Comparison of ENCODE assay signal across 26 mouse cellular contexts in the genomic region with DNA sequence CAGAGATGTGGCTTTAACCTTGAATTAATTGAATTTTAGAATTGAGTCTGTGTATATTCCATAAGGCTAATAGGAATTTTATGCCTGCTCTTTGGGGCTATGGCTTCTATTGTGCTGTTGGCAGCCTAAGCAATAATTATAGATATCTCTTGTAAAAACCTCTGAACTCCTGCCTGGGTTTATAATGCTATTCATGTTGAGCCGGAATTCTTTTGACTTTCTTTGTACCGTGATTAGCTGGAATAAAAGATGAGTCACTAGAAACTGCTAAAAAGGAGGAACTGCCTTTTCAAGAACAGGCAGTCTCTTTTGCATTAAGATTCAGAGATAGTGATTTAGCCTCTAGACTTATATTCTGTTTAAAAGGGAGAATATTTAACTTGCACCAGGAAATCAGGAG.
DNase-seq lines count a peak whose midpoint lies in the region; ATAC-seq and TF ChIP-seq lines count a peak whose summit lies in the region.
"Had no signal": no experiment of that assay in that cellular context is flagged by ENCODE, and none has a peak within 500 bp of the region (broad histone marks: within the 10 kb centered on the region; RNA-seq: fewer than 3 reads in every experiment).

No protein-coding gene starts in this region.

- H3K4me1 ChIP-seq in forebrain, embryonic 16.5 days (replicated peaks; ENCODE audit: control insufficient read depth, insufficient read depth, low read length) = no peaks in the 10 kb centered on the region
- no peaks in the 10 kb centered on the region for H3K4me1 ChIP-seq in forebrain, embryonic 11.5 days (replicated peaks; ENCODE audit: control insufficient read depth, insufficient read depth, low read length)
- 0 out of 2 replicates have a peak, but pooled peaks cover 3% of the 10 kb centered on the region for H3K4me1 ChIP-seq in midbrain, embryonic 14.5 days (ENCODE audit: control insufficient read depth, insufficient read depth, low read length)
- H3K4me1 ChIP-seq in midbrain, postnatal 0 days (ENCODE audit: insufficient read depth, low read length) = no peaks in the 10 kb centered on the region
- H3K4me1 ChIP-seq: forebrain, embryonic 10.5 days; heart, embryonic 10.5 days; heart, embryonic 13.5 days had no signal

- H3K27me3 ChIP-seq in forebrain, embryonic 16.5 days (replicated peaks; ENCODE audit: control insufficient read depth, insufficient read depth, low read length) = no peaks in the 10 kb centered on the region
- no peaks in the 10 kb centered on the region for H3K27me3 ChIP-seq in forebrain, embryonic 11.5 days (ENCODE audit: control insufficient read depth, insufficient read depth, low read length)
- H3K27me3 ChIP-seq in midbrain, embryonic 14.5 days (ENCODE audit: control insufficient read depth, insufficient read depth, low read length) = no peaks in the 10 kb centered on the region
- H3K27me3 ChIP-seq in midbrain, postnatal 0 days (ENCODE audit: insufficient read depth, low read length) = no peaks in the 10 kb centered on the region
- H3K27me3 ChIP-seq: CH12.LX; heart, embryonic 13.5 days had no signal

- no peaks in the 10 kb centered on the region for H3K36me3 ChIP-seq in forebrain, embryonic 16.5 days (ENCODE audit: control insufficient read depth, insufficient read depth)
- no peaks in the 10 kb centered on the region for H3K36me3 ChIP-seq in forebrain, embryonic 11.5 days (ENCODE audit: control insufficient read depth, insufficient read depth, low read length)
- H3K36me3 ChIP-seq in midbrain, embryonic 14.5 days (ENCODE audit: control insufficient read depth, insufficient read depth, low read length) = no peaks in the 10 kb centered on the region
- no peaks in the 10 kb centered on the region for H3K36me3 ChIP-seq in midbrain, postnatal 0 days (ENCODE audit: insufficient read depth, low read length)
- H3K36me3 ChIP-seq: forebrain, embryonic 10.5 days; G1E; heart, embryonic 10.5 days; heart, embryonic 13.5 days had no signal

- no peak overlapping the region for H3K4me3 ChIP-seq in forebrain, embryonic 16.5 days (replicated peaks; ENCODE audit: low read length)
- no peak overlapping the region for H3K4me3 ChIP-seq in forebrain, embryonic 11.5 days (ENCODE audit: low read depth, low read length)
- H3K4me3 ChIP-seq in midbrain, embryonic 14.5 days (replicated peaks; ENCODE audit: low read depth, low read length) = no peak overlapping the region
- no peak overlapping the region for H3K4me3 ChIP-seq in midbrain, postnatal 0 days (ENCODE audit: low read depth, low read length)
- H3K4me3 ChIP-seq: forebrain, embryonic 10.5 days; heart, adult 2 months; heart, embryonic 10.5 days; heart, embryonic 13.5 days had no signal

- H3K9ac ChIP-seq in forebrain, embryonic 16.5 days (replicated peaks; ENCODE audit: low read depth, low read length) = no peak overlapping the region
- H3K9ac ChIP-seq in forebrain, embryonic 11.5 days (ENCODE audit: low read length) = no peak overlapping the region
- H3K9ac ChIP-seq in midbrain, embryonic 14.5 days (replicated peaks; ENCODE audit: low read length) = no peak overlapping the region
- H3K9ac ChIP-seq in midbrain, postnatal 0 days (replicated peaks; ENCODE audit: low read length, poor library complexity, severe bottlenecking) = no peak overlapping the region
- H3K9ac ChIP-seq: heart, embryonic 13.5 days; hindbrain, embryonic 14.5 days had no signal

- WGBS in forebrain, embryonic 16.5 days = 17% methylated on average over 2 of the region's 2 CpGs
- 51% methylated on average over 2 of the region's 2 CpGs for WGBS in forebrain, embryonic 11.5 days
- WGBS in midbrain, embryonic 14.5 days = 9% methylated on average over 2 of the region's 2 CpGs
- 23% methylated on average over 2 of the region's 2 CpGs for WGBS in midbrain, postnatal 0 days

- DNase-seq in forebrain, embryonic 11.5 days (ENCODE audit: low spot score) = no peak
- peak; percentile 28 for DNase-seq in midbrain, embryonic 14.5 days
- no peak for DNase-seq in midbrain, postnatal 0 days (ENCODE audit: low spot score)
- DNase-seq in telencephalon, adult 2 months (ENCODE audit: low read depth, low spot score) = peak; percentile 31
- no peak for DNase-seq in right cerebral cortex, postnatal 14 days
- DNase-seq: adrenal gland, adult 2 months; adrenal gland, postnatal 14 days; B cell, adult 2 months; cerebellum, adult 18-20 months; cerebellum, adult 9-10 months; cerebellum, postnatal 14 days; gastrocnemius, postnatal 10 days; gastrocnemius, postnatal 36 days; heart, adult 2 months; heart, postnatal 14 days; heart, postnatal 4 days had no signal

- H3K4me2 ChIP-seq in forebrain, embryonic 16.5 days (ENCODE audit: low read length) = no peak overlapping the region
- H3K4me2 ChIP-seq in forebrain, embryonic 11.5 days (ENCODE audit: low read depth, low read length, severe bottlenecking) = no peak overlapping the region
- no peak overlapping the region for H3K4me2 ChIP-seq in midbrain, embryonic 14.5 days (ENCODE audit: low read length)
- no peak overlapping the region for H3K4me2 ChIP-seq in midbrain, postnatal 0 days (ENCODE audit: low read depth, low read length, poor library complexity, severe bottlenecking)
- H3K4me2 ChIP-seq: heart, embryonic 13.5 days; hindbrain, embryonic 14.5 days had no signal

- TF ChIP-seq CTCF in midbrain, postnatal 0 days (IDR thresholded peaks at IDR 0.05) = no peak

- no peak overlapping the region for H3K27ac ChIP-seq in forebrain, embryonic 16.5 days (ENCODE audit: low read length)
- no peak overlapping the region for H3K27ac ChIP-seq in forebrain, embryonic 11.5 days (ENCODE audit: low read depth, low read length)
- no peak overlapping the region for H3K27ac ChIP-seq in midbrain, embryonic 14.5 days (replicated peaks; ENCODE audit: low read depth, low read length)
- H3K27ac ChIP-seq in midbrain, postnatal 0 days (ENCODE audit: low read depth, low read length) = no peak overlapping the region
- H3K27ac ChIP-seq: forebrain, embryonic 10.5 days; heart, adult 2 months; heart, embryonic 10.5 days; heart, embryonic 13.5 days; hindbrain, embryonic 14.5 days; hindbrain, postnatal 0 days had no signal

- peak; percentile 40; the same call in 1 of the 2 replicates for ATAC-seq in forebrain, embryonic 16.5 days
- no peak for ATAC-seq in forebrain, embryonic 11.5 days (replicated peaks; ENCODE audit: low FRiP score)
- ATAC-seq in midbrain, embryonic 14.5 days (ENCODE audit: low FRiP score, low TSS enrichment) = no peak
- no peak for ATAC-seq in midbrain, postnatal 0 days (ENCODE audit: low FRiP score)
- ATAC-seq: hindbrain, postnatal 0 days; inflammation-experienced regulatory T-cells, adult 6 months; intestine, embryonic 16.5 days had no signal

- no peaks in the 10 kb centered on the region for H3K9me3 ChIP-seq in forebrain, embryonic 16.5 days (ENCODE audit: control insufficient read depth, low read length)
- H3K9me3 ChIP-seq in forebrain, embryonic 11.5 days (ENCODE audit: control insufficient read depth, low read length) = no peaks in the 10 kb centered on the region
- H3K9me3 ChIP-seq in midbrain, embryonic 14.5 days (ENCODE audit: control insufficient read depth, low read length) = no peaks in the 10 kb centered on the region
- H3K9me3 ChIP-seq in midbrain, postnatal 0 days (ENCODE audit: low read length) = no peaks in the 10 kb centered on the region
- H3K9me3 ChIP-seq: forebrain, embryonic 10.5 days; G1E; heart, embryonic 10.5 days; heart, embryonic 13.5 days had no signal

Comparison
In these comparisons a context has a peak if more than half of its experiments do, and no peak if none do; other contexts are left out.
1. DNase-seq: peak in midbrain, embryonic 14.5 days (single experiment) and telencephalon, adult 2 months (single experiment); none in forebrain, embryonic 11.5 days (single experiment), midbrain, postnatal 0 days (single experiment) and right cerebral cortex, postnatal 14 days (single experiment).